Mouse (Mus musculus) erythroblast, embryonic 14.5 days (primary cell): Measurements from ENCODE around the gene Gm2a. TPM values are rescaled to one million over a fixed set of nuclear protein-coding genes. Genes with fewer than 3 reads are reported as not detected.

ENCODE experiments used
- H3K27me3 ChIP-seq: 2 replicates; pipeline ENCODE4 v1.6.1; 2012; ENCODE audit warnings: inconsistent platforms; ENCODE audit not compliant: control insufficient read depth
- H3K36me3 ChIP-seq: 2 replicates; pipeline ENCODE4 v1.6.1; 2012; ENCODE audit warnings: mild to moderate bottlenecking, inconsistent platforms; ENCODE audit not compliant: control insufficient read depth
- H3K4me1 ChIP-seq: 2 replicates; pipeline ENCODE4 v1.6.1; 2012; ENCODE audit warnings: inconsistent platforms; ENCODE audit not compliant: control insufficient read depth
- H3K4me3 ChIP-seq: replicated peaks from 2 replicates; pipeline ENCODE3; 2012; ENCODE audit warnings: moderate library complexity, mild to moderate bottlenecking, inconsistent platforms
- H3K9me3 ChIP-seq: 2 replicates; pipeline ENCODE4 v1.6.1; 2012; ENCODE audit warnings: low read length, inconsistent platforms, mixed read lengths; ENCODE audit not compliant: control insufficient read depth
- GATA1 ChIP-seq: IDR thresholded peaks from 2 replicates; pipeline ENCODE4 v1.6.1; 2012; ENCODE audit warnings: low read length, inconsistent platforms, mixed read lengths
- TAL1 ChIP-seq: IDR thresholded peaks from 3 replicates; pipeline ENCODE4 v1.6.1; 2012; ENCODE audit warnings: low read length, inconsistent platforms, mixed read lengths
- polyA plus RNA-seq: library from polyadenylated mRNA; stranded (reverse); fragments of >175 nt; gene quantifications from 2 replicates; pipeline ENCODE4 v1.2.3, GENCODE M21; 2012

Gm2a gene
- polyA plus RNA-seq, result 0.05 and 0.12 TPM in 2 replicates

GRCm38 (mm10) chr11:55097463-55098188 is at the start of gene Gm2a:
TSS of gene Gm2a (plus strand) at chr11:55098115.
- H3K4me3 ChIP-seq, result peak within 1 kb of the TSS; percentile 58
- TF ChIP-seq GATA1 (no peak), TAL1 (no peak)
- peaks cover 16% of the 10 kb centered on the region for H3K4me1 ChIP-seq

GRCm38 (mm10) chr11:55050837-55051510 is 46.9 kb upstream of the Gm2a start:
- TF ChIP-seq GATA1, result no peak
- TF ChIP-seq TAL1, result no peak
- H3K9me3 ChIP-seq, result no peaks in the 10 kb centered on the region

More at GRCm38 (mm10) chr11:55097463-55098188, at the start of gene Gm2a:
- Histone ChIP-seq H3K27me3 (peaks cover 7% of the 10 kb centered on the region), H3K36me3 (no peaks in the 10 kb centered on the region), H3K9me3 (no peaks in the 10 kb centered on the region; the same call in 1 of the 2 replicates)

GRCm38 (mm10) chr11:55057511-55057910 is 40.4 kb upstream of the Gm2a start:
- TF ChIP-seq GATA1 (no peak), TAL1 (no peak)
- Histone ChIP-seq H3K27me3 (no peaks in the 10 kb centered on the region), H3K4me3 (no peak overlapping the region), H3K4me1 (no peaks in the 10 kb centered on the region), H3K9me3 (no peaks in the 10 kb centered on the region), H3K36me3 (no peaks in the 10 kb centered on the region)

More at GRCm38 (mm10) chr11:55050837-55051510, 46.9 kb upstream of the Gm2a start:
- H3K4me1 ChIP-seq, result no peaks in the 10 kb centered on the region
- H3K27me3 ChIP-seq, result no peaks in the 10 kb centered on the region
- no peaks in the 10 kb centered on the region for H3K36me3 ChIP-seq
- H3K4me3 ChIP-seq, result no peak overlapping the region

GRCm38 (mm10) chr11:55060802-55061201 is 37.1 kb upstream of the Gm2a start:
- Histone ChIP-seq H3K36me3 (no peaks in the 10 kb centered on the region), H3K4me3 (no peak overlapping the region), H3K27me3 (no peaks in the 10 kb centered on the region), H3K9me3 (no peaks in the 10 kb centered on the region), H3K4me1 (no peaks in the 10 kb centered on the region)
- TF ChIP-seq GATA1, result no peak
- no peak for TF ChIP-seq TAL1

- Histone ChIP-seq H3K4me1 (no peaks in the 10 kb centered on the region), H3K36me3 (no peaks in the 10 kb centered on the region), H3K4me3 (no peak overlapping the region), H3K27me3 (no peaks in the 10 kb centered on the region), H3K9me3 (no peaks in the 10 kb centered on the region)
- no peak for TF ChIP-seq GATA1
- TF ChIP-seq TAL1, result no peak
Observed at GRCm38 (mm10) chr11:55062856-55063255, 35.1 kb upstream of the Gm2a start.

GRCm38 (mm10) chr11:55066921-55067320 is 31.0 kb upstream of the Gm2a start:
- Histone ChIP-seq H3K9me3 (no peaks in the 10 kb centered on the region), H3K36me3 (no peaks in the 10 kb centered on the region), H3K4me3 (no peak overlapping the region), H3K27me3 (no peaks in the 10 kb centered on the region), H3K4me1 (no peaks in the 10 kb centered on the region)
- TF ChIP-seq TAL1, result no peak
- TF ChIP-seq GATA1, result no peak

- H3K4me3 ChIP-seq, result no peak overlapping the region
- no peaks in the 10 kb centered on the region for H3K9me3 ChIP-seq
- TF ChIP-seq GATA1, result no peak
- no peak for TF ChIP-seq TAL1
- H3K27me3 ChIP-seq, result no peaks in the 10 kb centered on the region; the same call in 1 of the 2 replicates
- no peaks in the 10 kb centered on the region for H3K36me3 ChIP-seq
- no peaks in the 10 kb centered on the region for H3K4me1 ChIP-seq
Observed at GRCm38 (mm10) chr11:55069023-55069422, 28.9 kb upstream of the Gm2a start.

- H3K4me3 ChIP-seq, result no peak overlapping the region
- TF ChIP-seq TAL1, result no peak
- TF ChIP-seq GATA1, result no peak
- no peaks in the 10 kb centered on the region; the same call in 1 of the 2 replicates for H3K27me3 ChIP-seq
- H3K9me3 ChIP-seq, result no peaks in the 10 kb centered on the region
- no peaks in the 10 kb centered on the region for H3K36me3 ChIP-seq
- H3K4me1 ChIP-seq, result no peaks in the 10 kb centered on the region
Observed at GRCm38 (mm10) chr11:55071344-55071743, 26.6 kb upstream of the Gm2a start.

GRCm38 (mm10) chr11:55072467-55072866 is 25.4 kb upstream of the Gm2a start:
- Histone ChIP-seq H3K36me3 (no peaks in the 10 kb centered on the region), H3K27me3 (peaks cover 4% of the 10 kb centered on the region), H3K4me3 (no peak overlapping the region), H3K9me3 (no peaks in the 10 kb centered on the region), H3K4me1 (peaks cover under 1% of the 10 kb centered on the region)
- TF ChIP-seq GATA1 (no peak), TAL1 (no peak)
